Mouse (Mus musculus): ENCODE measurements at regions not wholly inside any gene's neighbourhood (a gene's known extent, or its start where the extent isn't known, plus 50 kb on each side); places are given as distances from the start of the nearest gene placed in this dataset.

GRCm38 (mm10) chr3:29812480-29813240, 730.8 kb downstream of the Egfem1 start:
- peak; percentile 69; the same call in 1 of the 2 replicates for ATAC-seq (ENCODE audit: low FRiP score, low read depth)
- no peaks in the 10 kb centered on the region for H3K9me3 ChIP-seq
- H3K9ac ChIP-seq, result no peak overlapping the region
- WGBS, result 41% methylated on average over 14 of the region's 14 CpGs
- H3K4me3 ChIP-seq, result no peak overlapping the region
- 0 out of 2 replicates have a peak, but pooled peaks cover 5% of the 10 kb centered on the region for H3K4me1 ChIP-seq (replicated peaks)
- H3K36me3 ChIP-seq, result no peaks in the 10 kb centered on the region
- peak overlapping the region; percentile 47 for H3K4me2 ChIP-seq
- no peak overlapping the region for H3K27ac ChIP-seq (replicated peaks)
- H3K27me3 ChIP-seq, result 0 out of 2 replicates have a peak, but pooled peaks cover 4% of the 10 kb centered on the region

DNA sequence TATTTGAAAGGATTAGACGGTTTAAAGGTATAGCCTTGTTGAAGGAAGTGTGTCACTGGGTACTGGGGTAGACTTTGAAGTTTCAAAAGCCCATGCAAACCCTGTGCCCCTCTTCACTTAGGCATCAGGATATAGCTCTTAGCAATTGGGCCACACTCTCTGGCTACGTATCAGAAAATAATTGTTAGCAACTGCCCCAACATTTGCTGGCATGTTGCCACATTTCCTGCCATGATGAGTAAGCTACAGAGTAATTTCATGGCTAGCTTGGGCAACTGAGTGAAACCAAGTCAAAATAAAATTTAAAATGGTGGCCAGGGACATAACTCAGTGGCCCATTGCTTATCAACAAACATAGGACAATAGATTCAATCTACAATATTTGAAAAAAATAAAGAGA, 724.2 kb downstream of the Egfem1 start:
- no peak overlapping the region for H3K4me3 ChIP-seq
- H3K27ac ChIP-seq (replicated peaks), result no peak overlapping the region
- H3K27me3 ChIP-seq, result no peaks in the 10 kb centered on the region
- WGBS, result 73% methylated on average over 2 of the region's 2 CpGs
- ATAC-seq (ENCODE audit: low FRiP score, low read depth), result no peak
- H3K9ac ChIP-seq, result no peak overlapping the region
- no peak overlapping the region for H3K4me2 ChIP-seq
- H3K4me1 ChIP-seq (replicated peaks), result no peaks in the 10 kb centered on the region
- no peaks in the 10 kb centered on the region for H3K9me3 ChIP-seq
- H3K36me3 ChIP-seq, result no peaks in the 10 kb centered on the region

DNA sequence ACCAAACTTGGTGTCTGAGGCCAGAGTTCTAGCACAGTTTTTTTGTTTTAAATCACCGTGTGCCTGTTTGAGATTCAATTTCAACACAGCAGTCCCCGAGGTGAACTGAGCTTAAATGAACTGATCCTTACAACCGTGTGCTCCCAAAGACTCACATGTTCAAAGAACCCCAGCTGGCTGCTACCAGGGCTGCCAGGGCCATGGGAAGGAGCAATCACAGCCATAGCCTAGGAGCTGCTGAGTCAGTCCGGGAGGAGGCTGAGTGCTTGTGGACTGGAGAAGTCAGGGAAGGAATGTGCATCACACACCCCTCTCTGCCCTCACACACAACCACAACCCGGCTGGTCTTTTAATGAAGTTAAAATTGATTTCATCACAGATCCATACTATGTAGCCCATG, 721.6 kb downstream of the Egfem1 start:
- Histone ChIP-seq H3K4me1 (replicated peaks) (no peaks in the 10 kb centered on the region), H3K27me3 (no peaks in the 10 kb centered on the region), H3K9me3 (no peaks in the 10 kb centered on the region), H3K4me2 (no peak overlapping the region), H3K36me3 (no peaks in the 10 kb centered on the region), H3K27ac (replicated peaks) (no peak overlapping the region), H3K4me3 (no peak overlapping the region), H3K9ac (no peak overlapping the region)
- 51% methylated on average over 5 of the region's 5 CpGs for WGBS
- ATAC-seq (ENCODE audit: low FRiP score, low read depth), result no peak

- 76% methylated on average over 3 of the region's 3 CpGs for WGBS
Measured at GRCm38 (mm10) chr3:29801081-29801480, 719.3 kb downstream of the Egfem1 start.

GRCm38 (mm10) chr3:29774365-29774764, 692.5 kb downstream of the Egfem1 start:
- no peak for ATAC-seq (ENCODE audit: low FRiP score, low read depth)
- 52% methylated on average over 3 of the region's 3 CpGs for WGBS

More at GRCm38 (mm10) chr3:29801081-29801480, 719.3 kb downstream of the Egfem1 start:
- no peaks in the 10 kb centered on the region for H3K9me3 ChIP-seq
- no peaks in the 10 kb centered on the region for H3K27me3 ChIP-seq
- no peak overlapping the region for H3K9ac ChIP-seq
- no peak overlapping the region for H3K4me2 ChIP-seq
- no peaks in the 10 kb centered on the region for H3K4me1 ChIP-seq (replicated peaks)
- no peak for ATAC-seq (ENCODE audit: low FRiP score, low read depth)
- H3K4me3 ChIP-seq, result no peak overlapping the region
- no peak overlapping the region for H3K27ac ChIP-seq (replicated peaks)
- H3K36me3 ChIP-seq, result no peaks in the 10 kb centered on the region

GRCm38 (mm10) chr3:29771194-29771593, 689.4 kb downstream of the Egfem1 start:
- no peak for ATAC-seq (ENCODE audit: low FRiP score, low read depth)
- no peaks in the 10 kb centered on the region for H3K9me3 ChIP-seq
- no peak overlapping the region for H3K27ac ChIP-seq (replicated peaks)
- 80% methylated on average over 1 of the region's 1 CpGs for WGBS
- H3K4me2 ChIP-seq, result no peak overlapping the region
- no peaks in the 10 kb centered on the region for H3K36me3 ChIP-seq
- H3K4me3 ChIP-seq, result no peak overlapping the region
- H3K4me1 ChIP-seq (replicated peaks), result no peaks in the 10 kb centered on the region
- H3K27me3 ChIP-seq, result no peaks in the 10 kb centered on the region
- no peak overlapping the region for H3K9ac ChIP-seq

More at GRCm38 (mm10) chr3:29774365-29774764, 692.5 kb downstream of the Egfem1 start:
- H3K4me2 ChIP-seq, result no peak overlapping the region
- H3K36me3 ChIP-seq, result no peaks in the 10 kb centered on the region
- no peak overlapping the region for H3K4me3 ChIP-seq
- no peak overlapping the region for H3K27ac ChIP-seq (replicated peaks)
- H3K9ac ChIP-seq, result no peak overlapping the region
- H3K27me3 ChIP-seq, result no peaks in the 10 kb centered on the region
- no peaks in the 10 kb centered on the region for H3K4me1 ChIP-seq (replicated peaks)
- no peaks in the 10 kb centered on the region for H3K9me3 ChIP-seq

GRCm38 (mm10) chr3:29768592-29768991, 686.8 kb downstream of the Egfem1 start:
- ATAC-seq (ENCODE audit: low FRiP score, low read depth), result no peak
- WGBS, result 69% methylated on average over 5 of the region's 5 CpGs
- H3K4me2 ChIP-seq, result no peak overlapping the region
- H3K27ac ChIP-seq (replicated peaks), result no peak overlapping the region
- H3K27me3 ChIP-seq, result no peaks in the 10 kb centered on the region
- H3K9me3 ChIP-seq, result no peaks in the 10 kb centered on the region
- H3K4me3 ChIP-seq, result no peak overlapping the region
- no peaks in the 10 kb centered on the region for H3K4me1 ChIP-seq (replicated peaks)
- no peak overlapping the region for H3K9ac ChIP-seq
- no peaks in the 10 kb centered on the region for H3K36me3 ChIP-seq

DNA sequence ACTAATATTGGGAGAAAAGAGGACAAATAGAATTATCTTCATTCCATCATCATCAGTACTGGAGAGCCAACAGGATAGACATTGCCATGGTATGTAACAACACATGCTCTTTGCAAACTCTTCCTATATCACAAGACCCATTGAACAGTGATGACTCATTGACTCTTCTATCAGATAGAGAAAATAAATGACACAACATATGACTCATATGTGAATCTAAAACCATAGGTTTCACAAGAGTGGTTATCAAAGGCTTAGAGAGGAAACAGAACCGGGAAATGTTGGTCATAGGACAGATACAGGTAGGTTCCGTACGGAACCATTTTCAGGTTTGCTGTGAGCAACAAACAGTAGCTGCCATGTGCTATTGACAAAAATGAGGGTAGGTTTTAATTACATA, 682.2 kb downstream of the Egfem1 start:
- ATAC-seq (ENCODE audit: low FRiP score, low read depth), result no peak
- over 99% methylated on average over 3 of the region's 3 CpGs for WGBS
- Histone ChIP-seq H3K4me2 (no peak overlapping the region), H3K27me3 (no peaks in the 10 kb centered on the region), H3K27ac (replicated peaks) (no peak overlapping the region), H3K4me3 (no peak overlapping the region), H3K4me1 (replicated peaks) (no peaks in the 10 kb centered on the region), H3K36me3 (no peaks in the 10 kb centered on the region), H3K9me3 (no peaks in the 10 kb centered on the region), H3K9ac (no peak overlapping the region)

GRCm38 (mm10) chr3:29757821-29758494, 676.1 kb downstream of the Egfem1 start:
- ATAC-seq (ENCODE audit: low FRiP score, low read depth), result no peak
- whole genome bisulfite sequencing, result 65% methylated on average over 8 of the region's 8 CpGs

More at GRCm38 (mm10) chr3:29757821-29758494, 676.1 kb downstream of the Egfem1 start:
- no peaks in the 10 kb centered on the region for H3K4me1 ChIP-seq (replicated peaks)
- no peak overlapping the region for H3K27ac ChIP-seq (replicated peaks)
- H3K36me3 ChIP-seq, result no peaks in the 10 kb centered on the region
- no peak overlapping the region for H3K9ac ChIP-seq
- no peak overlapping the region for H3K4me3 ChIP-seq
- H3K4me2 ChIP-seq, result no peak overlapping the region
- H3K27me3 ChIP-seq, result no peaks in the 10 kb centered on the region
- no peaks in the 10 kb centered on the region for H3K9me3 ChIP-seq
